Mouse (Mus musculus) adrenal gland, postnatal 4 days (tissue): Measurements from ENCODE around the gene E130311K13Rik. TPM values are rescaled to one million over a fixed set of nuclear protein-coding genes. Genes with fewer than 3 reads are reported as not detected.

Experiments
- DNase-seq, 2 experiments: peaks; one replicate each; pipeline ENCODE4 v3.0.0; 2021 to 2022; ENCODE audit warnings: low spot score in 2 of 2, mixed read lengths in 2 of 2
- total RNA-seq, 2 experiments: library from RNA; stranded (reverse); gene quantifications; 2 replicates each; pipeline ENCODE4 v1.2.3; 2021

E130311K13Rik gene
- total RNA-seq, 2 experiments from 2014 or later = 14.3 to 15.1 TPM

- no peak for DNase-seq
Measured at GRCm38 (mm10) chr3:63896303-63896702, 33.0 kb downstream of the E130311K13Rik start.

GRCm38 (mm10) chr3:63895786-63896185 is 33.5 kb downstream of the E130311K13Rik start:
- no peak for DNase-seq

- DNase-seq = no peak
Measured at GRCm38 (mm10) chr3:63893677-63894076, 35.6 kb downstream of the E130311K13Rik start.

GRCm38 (mm10) chr3:63892154-63892553 is 37.1 kb downstream of the E130311K13Rik start:
- no peak for DNase-seq

GRCm38 (mm10) chr3:63881065-63881464 is 48.2 kb downstream of the E130311K13Rik start:
- no peak for DNase-seq

- DNase-seq = no peak
Measured at GRCm38 (mm10) chr3:63878995-63879666, 50.1 kb downstream of the E130311K13Rik start.

GRCm38 (mm10) chr3:63872818-63873217 is 56.5 kb downstream of the E130311K13Rik start:
- no peak for DNase-seq

- no peak for DNase-seq
Measured at GRCm38 (mm10) chr3:63871249-63871648, 58.0 kb downstream of the E130311K13Rik start.

GRCm38 (mm10) chr3:63868285-63868684 is 61.0 kb downstream of the E130311K13Rik start:
- DNase-seq = no peak

GRCm38 (mm10) chr3:63865069-63865468 is 64.2 kb downstream of the E130311K13Rik start:
- DNase-seq = no peak

Other genes with a start within 250 kb of the E130311K13Rik start
- 1 to 10 TPM in 1 of 2 experiments, under 1 TPM in 1; 0.87 to 4.9 TPM for gene Plch1, start 30.0 kb downstream of the E130311K13Rik start, total RNA-seq
- gene Slc33a1, start 35.3 kb upstream of the E130311K13Rik start, total RNA-seq = 10 to 100 TPM; 26.4 to 28.3 TPM
- 10 to 100 TPM; 34.3 to 35.1 TPM for gene Gmps, start 46.6 kb upstream of the E130311K13Rik start, total RNA-seq
- under 1 TPM; 0.34 to 0.65 TPM for gene Vmn2r1, start 152.1 kb upstream of the E130311K13Rik start, total RNA-seq
- not detected for gene Vmn2r2, start 212.5 kb upstream of the E130311K13Rik start, total RNA-seq